18 mouse cellular contexts compared by ENCODE assay signal in the genomic region with DNA sequence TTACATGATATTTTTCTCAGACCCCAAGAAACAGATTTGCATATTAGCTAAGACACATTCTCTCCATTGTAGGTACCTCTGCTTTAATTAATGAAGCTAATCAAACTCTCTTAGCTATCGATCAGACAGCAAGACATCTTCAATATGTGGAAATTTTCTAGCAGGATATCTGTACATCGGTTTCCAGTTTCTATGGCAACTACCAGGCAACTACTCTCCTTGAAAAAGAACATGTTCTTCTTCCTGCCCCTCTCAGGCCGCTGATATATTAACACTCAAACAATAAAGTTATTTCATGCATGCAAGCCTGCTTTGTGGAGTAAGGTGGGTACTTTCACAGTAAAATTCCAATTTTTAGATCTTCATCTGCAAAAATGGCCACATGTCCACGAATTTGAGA.
"Had no signal": no experiment of that assay in that cellular context is flagged by ENCODE, and none has a peak within 500 bp of the region (broad histone marks: within the 10 kb centered on the region; RNA-seq: fewer than 3 reads in every experiment).

No protein-coding gene starts in this region.

- H3K27ac ChIP-seq: kidney, postnatal 0 days; left cerebral cortex, adult 2 months; limb, embryonic 13.5 days; liver, embryonic 12.5 days; liver, embryonic 15.5 days; lung, embryonic 15.5 days had no signal

- H3K9ac ChIP-seq: limb, embryonic 13.5 days; liver, embryonic 12.5 days; liver, embryonic 15.5 days; lung, embryonic 15.5 days had no signal

- H3K4me3 ChIP-seq: left cerebral cortex, adult 2 months; limb, embryonic 13.5 days; liver, embryonic 12.5 days; liver, embryonic 15.5 days; lung, embryonic 15.5 days; megakaryocyte, embryonic 14.5 days had no signal

- H3K27me3 ChIP-seq: limb, embryonic 13.5 days; liver, embryonic 12.5 days; liver, embryonic 15.5 days; lung, embryonic 15.5 days; megakaryocyte, embryonic 14.5 days had no signal

- H3K9me3 ChIP-seq: liver, embryonic 12.5 days; liver, embryonic 15.5 days; lung, embryonic 15.5 days had no signal

- DNase-seq: kidney, adult 2 months; kidney, postnatal 25 days; layer of hippocampus, postnatal 36 days; liver; lung, adult 18-20 months; lung, postnatal 10 days; lung, postnatal 36 days; thymus, adult 18-20 months; thymus, postnatal 4 days had no signal

- H3K4me2 ChIP-seq: limb, embryonic 13.5 days; liver, embryonic 12.5 days; liver, embryonic 15.5 days; lung, embryonic 15.5 days; midbrain, embryonic 11.5 days had no signal

- H3K36me3 ChIP-seq: limb, embryonic 13.5 days; liver, embryonic 12.5 days; liver, embryonic 15.5 days; lung, embryonic 15.5 days had no signal

- ATAC-seq: liver, embryonic 12.5 days; midbrain, embryonic 16.5 days had no signal

- H3K4me1 ChIP-seq: liver, embryonic 12.5 days; liver, embryonic 15.5 days; megakaryocyte, embryonic 14.5 days had no signal
